Mouse (Mus musculus) brain, embryonic 18.5 days (tissue): ENCODE data around the gene Dcun1d2.

Experiments
- DNase-seq: peaks from one replicate; pipeline ENCODE4 v3.0.0-alpha.2; 2012; ENCODE audit warnings: low read depth, low spot score

Dcun1d2 gene

DNA sequence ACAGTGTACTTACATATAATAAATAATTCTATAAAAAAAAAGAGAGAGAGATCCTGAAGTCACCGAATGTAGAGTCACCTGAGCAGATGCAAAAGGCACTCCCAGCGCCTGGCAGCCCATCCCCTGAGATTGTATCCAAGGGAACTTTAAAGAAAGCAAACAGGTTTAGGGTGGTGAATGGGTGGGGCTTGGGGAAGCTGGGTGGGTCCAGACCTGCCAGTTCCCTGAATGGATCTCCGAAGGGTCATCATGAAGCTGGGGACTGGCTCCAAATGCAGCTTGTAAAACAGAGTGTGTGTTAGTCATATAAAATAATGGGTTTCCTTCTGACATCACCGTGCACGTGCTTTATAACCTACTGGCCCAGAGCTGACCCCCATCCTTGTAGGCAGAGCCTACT lies 81.6 kb downstream of the Dcun1d2 start:
- DNase-seq = no peak
